ENCODE assay signal across 9 mouse cellular contexts in the genomic region with DNA sequence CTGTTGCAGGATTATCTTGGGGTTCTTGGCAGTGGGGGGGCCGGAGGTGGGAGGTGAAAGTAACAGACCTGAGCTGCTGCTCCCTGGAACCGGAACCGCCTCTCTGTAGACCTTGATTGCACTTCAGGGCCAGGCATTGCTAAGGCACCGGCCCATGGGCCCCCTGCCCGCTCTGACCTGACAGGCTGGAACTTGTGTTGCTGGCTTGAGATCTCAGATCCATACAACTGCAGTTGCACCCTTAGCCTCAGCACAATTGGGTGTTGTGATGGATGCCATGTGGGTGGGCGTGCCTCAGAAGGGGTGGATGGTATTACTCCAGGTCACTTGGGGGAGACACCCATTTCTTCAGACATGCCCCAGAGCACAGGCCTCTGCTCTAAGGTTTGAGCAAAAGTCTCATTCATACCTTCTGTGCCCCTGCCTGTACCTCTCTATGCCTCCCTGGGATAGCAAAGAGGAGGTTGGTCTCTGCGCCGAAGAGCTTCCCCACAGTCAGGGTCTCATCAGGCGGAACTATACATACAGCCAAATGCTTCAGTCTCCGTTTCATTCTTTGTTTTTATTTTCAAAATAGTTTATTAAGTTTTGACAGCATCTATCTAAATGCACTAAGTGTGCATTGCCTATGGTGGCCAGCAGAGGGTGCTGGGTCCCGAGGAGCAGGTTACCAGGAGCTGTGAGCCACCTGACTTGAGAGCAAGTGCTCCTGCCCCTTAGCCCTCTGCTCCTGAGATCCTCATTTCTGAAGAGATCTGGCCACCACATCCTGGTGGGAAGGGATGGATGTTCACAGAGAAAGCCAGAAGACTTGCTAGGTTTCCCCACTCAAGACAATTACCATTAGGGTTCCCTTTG. TPM values are rescaled to one million over a fixed set of nuclear protein-coding genes. Genes with fewer than 3 reads are reported as not detected.
DNase-seq lines count a peak whose midpoint lies in the region; TF ChIP-seq lines count a peak whose summit lies in the region.
"Had no signal": no experiment of that assay in that cellular context is flagged by ENCODE, and none has a peak within 500 bp of the region (broad histone marks: within the 10 kb centered on the region; RNA-seq: fewer than 3 reads in every experiment).

No protein-coding gene starts in this region.

- no peak for TF ChIP-seq POLR2A in embryonic fibroblast, embryonic 13.5 days (IDR thresholded peaks at IDR 0.05; ENCODE audit: low read depth, low read length)

- no peak overlapping the region for H3K27ac ChIP-seq in embryonic fibroblast, embryonic 13.5 days (ENCODE audit: insufficient read depth, low read length)

- peak; percentile 66 for DNase-seq in left cerebral cortex, postnatal 4 days
- no peak for DNase-seq in left cerebral cortex, adult 11 months (ENCODE audit: low spot score)
- peak; percentile 80 for DNase-seq in adrenal gland, postnatal 10 days
- DNase-seq in kidney, adult 11 months = peak; percentile 63
- DNase-seq in lung, postnatal 10 days = peak; percentile 78
- peak; percentile 67 for DNase-seq in retina, postnatal 1 day
- DNase-seq in c-Kit-positive CD71-positive TER-119-positive erythroid progenitor cells, embryonic 14.5 days (ENCODE audit: low spot score) = no peak

- H3K4me3 ChIP-seq in embryonic fibroblast, embryonic 13.5 days (ENCODE audit: insufficient read depth, low read length) = no peak overlapping the region
- H3K4me3 ChIP-seq: megakaryocyte, embryonic 14.5 days had no signal

- TF ChIP-seq CTCF in embryonic fibroblast, embryonic 13.5 days (IDR thresholded peaks at IDR 0.05; ENCODE audit: borderline replicate concordance, insufficient read depth, low read length) = peak; percentile 80; the same call in 1 of the 2 replicates

- intact Hi-C loops in left cerebral cortex, postnatal 4 days (cut with DNase I) = no loop called here

- no peaks in the 10 kb centered on the region for H3K4me1 ChIP-seq in embryonic fibroblast, embryonic 13.5 days (ENCODE audit: control insufficient read depth, insufficient read depth, low read length)

RNA-seq across cellular contexts. Expression of gene H2-D1, which starts 8.1 kb away (rescaled TPM):
- total RNA-seq in left cerebral cortex, postnatal 4 days (2021) = 10 to 100 TPM; 19.1 to 22.8 TPM
- 100 to 1,000 TPM; 105 to 116 TPM for total RNA-seq in adrenal gland, postnatal 10 days (2021)
- 98.1 and 108 TPM in 2 replicates for polyA plus RNA-seq in embryonic fibroblast, embryonic 13.5 days (2011; ENCODE audit: insufficient read length, low read depth, missing spikeins)

RNA-seq across cellular contexts. Expression of gene Ddx39b, which starts 12.9 kb away (rescaled TPM):
- total RNA-seq in left cerebral cortex, postnatal 4 days (2021) = 100 to 1,000 TPM; 324 to 337 TPM
- total RNA-seq in adrenal gland, postnatal 10 days (2021) = 100 to 1,000 TPM; 189 to 235 TPM
- polyA plus RNA-seq in embryonic fibroblast, embryonic 13.5 days (2011; ENCODE audit: insufficient read length, low read depth, missing spikeins) = 182 and 227 TPM in 2 replicates

RNA-seq across cellular contexts. Expression of gene Nfkbil1, which starts 18.9 kb away (rescaled TPM):
- total RNA-seq in left cerebral cortex, postnatal 4 days (2021) = 10 to 100 TPM; 14.7 to 14.8 TPM
- total RNA-seq in adrenal gland, postnatal 10 days (2021) = 10 to 100 TPM; 17.3 to 17.5 TPM
- 7.9 and 10.1 TPM in 2 replicates for polyA plus RNA-seq in embryonic fibroblast, embryonic 13.5 days (2011; ENCODE audit: insufficient read length, low read depth, missing spikeins)

RNA-seq across cellular contexts. Expression of gene Atp6v1g2, which starts 21.0 kb away (rescaled TPM):
- 100 to 1,000 TPM; 122 to 142 TPM for total RNA-seq in left cerebral cortex, postnatal 4 days (2021)
- 1 to 10 TPM; 5.6 to 9.4 TPM for total RNA-seq in adrenal gland, postnatal 10 days (2021)
- polyA plus RNA-seq in embryonic fibroblast, embryonic 13.5 days (2011; ENCODE audit: insufficient read length, low read depth, missing spikeins) = 2.0 and 3.7 TPM in 2 replicates

RNA-seq across cellular contexts. Expression of gene Gm16181, which starts 33.8 kb away (rescaled TPM):
- total RNA-seq in left cerebral cortex, postnatal 4 days (2021) = not detected
- total RNA-seq in adrenal gland, postnatal 10 days (2021) = 1 to 10 TPM in 1 of 2 experiments, not detected in 1; 1.3 TPM
- not detected in 2 replicates for polyA plus RNA-seq in embryonic fibroblast, embryonic 13.5 days (2011; ENCODE audit: insufficient read length, low read depth, missing spikeins)

Comparison
In these comparisons a context has a peak if more than half of its experiments do, and no peak if none do; other contexts are left out.
1. DNase-seq: peak in left cerebral cortex, postnatal 4 days (single experiment), adrenal gland, postnatal 10 days (single experiment), kidney, adult 11 months (single experiment), lung, postnatal 10 days (single experiment) and retina, postnatal 1 day (single experiment); none in left cerebral cortex, adult 11 months (single experiment) and c-Kit-positive CD71-positive TER-119-positive erythroid progenitor cells, embryonic 14.5 days (single experiment).
2. RNA of gene H2-D1, which starts 8.1 kb away (total RNA-seq): 105 to 116 TPM in adrenal gland, postnatal 10 days; 19.1 to 22.8 TPM in left cerebral cortex, postnatal 4 days; every median in the first group is over 4 times any median in the second.